ENCODE assay signal across 31 mouse cellular contexts in the genomic region with DNA sequence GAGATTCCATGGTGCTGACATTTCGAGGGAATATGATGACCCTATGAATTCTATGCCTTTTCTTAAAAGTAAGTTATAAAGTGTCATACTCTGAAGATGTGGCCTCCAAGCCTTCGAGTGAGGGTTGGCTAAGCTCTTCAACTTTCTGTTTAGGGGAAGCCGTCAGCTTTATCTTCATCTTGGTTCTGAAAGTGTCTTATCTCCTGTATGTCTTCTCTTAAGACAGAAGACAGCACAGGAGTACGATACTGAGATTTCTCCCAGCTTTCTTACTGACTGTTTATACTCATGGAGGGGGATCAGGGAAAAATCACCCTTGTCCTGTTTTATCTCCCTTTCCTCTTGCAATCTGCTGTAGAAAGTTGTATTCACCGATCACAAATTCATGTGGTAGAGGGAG. TPM values are rescaled to one million over a fixed set of nuclear protein-coding genes. Genes with fewer than 3 reads are reported as not detected.
"Had no signal": no experiment of that assay in that cellular context is flagged by ENCODE, and none has a peak within 500 bp of the region (broad histone marks: within the 10 kb centered on the region; RNA-seq: fewer than 3 reads in every experiment).

No protein-coding gene starts in this region.

- DNase-seq: gastrocnemius, postnatal 14 days; gastrocnemius, postnatal 36 days; heart, adult 11 months; heart, adult 2 months; heart, postnatal 4 days; kidney, adult 11 months; kidney, adult 2 months; kidney, adult 9 months; kidney, postnatal 14 days; kidney, postnatal 36 days; layer of hippocampus, adult 9-11 months; layer of hippocampus, postnatal 36 days; left cerebral cortex, postnatal 4 days had no signal

- ATAC-seq: hindbrain, embryonic 16.5 days; intestine, embryonic 16.5 days; liver, embryonic 12.5 days had no signal

RNA-seq across cellular contexts. Expression of gene Il18r1, which starts 9.0 kb away (rescaled TPM):
- total RNA-seq: gastrocnemius, adult 18-20 months; gastrocnemius, postnatal 14 days; gastrocnemius, postnatal 36 days; layer of hippocampus, adult 18-20 months; layer of hippocampus, adult 8-10 months; layer of hippocampus, postnatal 14 days; layer of hippocampus, postnatal 36 days; left cerebral cortex, adult 18-20 months; left cerebral cortex, adult 8-10 months; left cerebral cortex, postnatal 25 days; left cerebral cortex, postnatal 4 days had no signal
- polyA plus RNA-seq: heart, embryonic 11.5 days; heart, embryonic 13.5 days; hindbrain, embryonic 10.5 days; hindbrain, embryonic 12.5 days; hindbrain, embryonic 14.5 days; hindbrain, embryonic 16.5 days; limb, embryonic 11.5 days; liver, embryonic 12.5 days had no signal

RNA-seq across cellular contexts. Expression of gene Il18rap, which starts 40.8 kb away (rescaled TPM):
- total RNA-seq: gastrocnemius, adult 18-20 months; gastrocnemius, adult 8-10 months; gastrocnemius, postnatal 36 days; left cerebral cortex, postnatal 25 days had no signal

RNA-seq across cellular contexts. Expression of gene Il1rl1, which starts 45.0 kb away (rescaled TPM):
- polyA plus RNA-seq: liver, adult 2 months had no signal
